Mouse (Mus musculus) myocyte (in vitro differentiated cells): ENCODE results near the gene Spock1. TPM values are rescaled to one million over a fixed set of nuclear protein-coding genes. Genes with fewer than 3 reads are reported as not detected.

Source experiments
- H3K27me3 ChIP-seq: one replicate; pipeline ENCODE4 v1.6.1; 2011; ENCODE audit not compliant: control insufficient read depth, insufficient read depth, insufficient read length
- H3K36me3 ChIP-seq: one replicate; pipeline ENCODE4 v1.6.1; 2011; ENCODE audit not compliant: control insufficient read depth, insufficient read depth
- H3K4me2 ChIP-seq: one replicate; pipeline ENCODE4 v1.6.1; 2011; ENCODE audit warnings: low read depth, control low read depth
- H3K4me3 ChIP-seq: one replicate; pipeline ENCODE4 v1.5.1; 2011; ENCODE audit warnings: mild to moderate bottlenecking, control low read depth, moderate library complexity
- H3K79me2 ChIP-seq: one replicate; pipeline ENCODE4 v1.6.1; 2011; ENCODE audit not compliant: control insufficient read depth, insufficient read depth
- H3ac ChIP-seq: one replicate; pipeline ENCODE4 v1.6.1; 2011; ENCODE audit not compliant: control insufficient read depth, insufficient read length
- CEBPB ChIP-seq: IDR thresholded peaks from 2 replicates; pipeline ENCODE4 v1.6.1; 2011; ENCODE audit warnings: mild to moderate bottlenecking, moderate library complexity; ENCODE audit not compliant: poor library complexity, insufficient read depth, severe bottlenecking
- E2F4 ChIP-seq: IDR thresholded peaks from one replicate; pipeline ENCODE4 v1.6.1; 2011; ENCODE audit warnings: mild to moderate bottlenecking, control low read depth, moderate library complexity; ENCODE audit not compliant: insufficient read depth
- MAX ChIP-seq: IDR thresholded peaks from one replicate; pipeline ENCODE4 v1.6.1; 2011; ENCODE audit warnings: low read depth, mild to moderate bottlenecking, control low read depth
- MYOD1 ChIP-seq, 3 experiments: IDR thresholded peaks; one replicate each; pipeline ENCODE4 v1.6.1; 2011; ENCODE audit warnings: control low read depth in 2 of 3, low read depth in 2 of 3, mild to moderate bottlenecking in 2 of 3, moderate library complexity in 1 of 3; ENCODE audit not compliant: insufficient read length in 2 of 3, control insufficient read depth in 1 of 3
- MYOG ChIP-seq, 3 experiments: IDR thresholded peaks; one replicate each; pipeline ENCODE4 v1.6.1; 2011; ENCODE audit warnings: control low read depth in 2 of 3, low read depth in 2 of 3, mild to moderate bottlenecking in 2 of 3; ENCODE audit not compliant: insufficient read length in 2 of 3, control insufficient read depth in 1 of 3, insufficient read depth in 1 of 3
- POLR2A ChIP-seq: IDR thresholded peaks from one replicate; pipeline ENCODE4 v1.6.1; 2011; ENCODE audit warnings: low read depth, mild to moderate bottlenecking, control low read depth, moderate library complexity; ENCODE audit not compliant: insufficient read length
- POLR2AphosphoS2 ChIP-seq: IDR thresholded peaks from one replicate; pipeline ENCODE4 v1.6.1; 2011; ENCODE audit warnings: low read depth, control low read depth; ENCODE audit not compliant: insufficient read length
- REST ChIP-seq: IDR thresholded peaks from one replicate; pipeline ENCODE4 v1.6.1; 2011; ENCODE audit warnings: mild to moderate bottlenecking, control low read depth, moderate library complexity; ENCODE audit not compliant: insufficient read depth, insufficient read length
- SRF ChIP-seq: IDR thresholded peaks from one replicate; pipeline ENCODE4 v1.6.1; 2011; ENCODE audit warnings: low read depth; ENCODE audit not compliant: control insufficient read depth, insufficient read length
- TCF12 ChIP-seq: IDR thresholded peaks from one replicate; pipeline ENCODE4 v1.6.1; 2011; ENCODE audit warnings: mild to moderate bottlenecking, control low read depth; ENCODE audit not compliant: poor library complexity, insufficient read depth, severe bottlenecking
- TCF3 ChIP-seq: IDR thresholded peaks from one replicate; pipeline ENCODE4 v1.6.1; 2011; ENCODE audit warnings: low read depth, control low read depth; ENCODE audit not compliant: insufficient read length
- USF1 ChIP-seq: IDR thresholded peaks from one replicate; pipeline ENCODE4 v1.6.1; 2011; ENCODE audit warnings: low read depth, mild to moderate bottlenecking, control low read depth, moderate library complexity
- polyA plus RNA-seq: library from polyadenylated mRNA; unstranded; fragments of >200 nt; fragmentation: generic; extraction: Trizol; gene quantifications from one replicate; pipeline ENCODE4 v1.2.1, GENCODE M21; 2012; ENCODE audit warnings: missing spikeins

Spock1 gene
- polyA plus RNA-seq, 1 experiment = 0.19 TPM

- Histone ChIP-seq H3K36me3 (no peaks in the 10 kb centered on the region), H3K27me3 (no peaks in the 10 kb centered on the region), H3K4me3 (no peak overlapping the region), H3ac (no peak overlapping the region), H3K79me2 (no peaks in the 10 kb centered on the region), H3K4me2 (no peak overlapping the region)
- TF ChIP-seq MYOG (IDR thresholded peaks at IDR 0.05; ENCODE audit: control insufficient read depth in 1 of 3, insufficient read depth in 1 of 3, insufficient read length in 2 of 3, low read depth in 2 of 3) (no peak), MAX (no peak), E2F4 (no peak), CEBPB (no peak), TCF3 (no peak), SRF (no peak)
Observed at GRCm38 (mm10) chr13:57611326-57612171, 296.6 kb downstream of the Spock1 start.

DNA sequence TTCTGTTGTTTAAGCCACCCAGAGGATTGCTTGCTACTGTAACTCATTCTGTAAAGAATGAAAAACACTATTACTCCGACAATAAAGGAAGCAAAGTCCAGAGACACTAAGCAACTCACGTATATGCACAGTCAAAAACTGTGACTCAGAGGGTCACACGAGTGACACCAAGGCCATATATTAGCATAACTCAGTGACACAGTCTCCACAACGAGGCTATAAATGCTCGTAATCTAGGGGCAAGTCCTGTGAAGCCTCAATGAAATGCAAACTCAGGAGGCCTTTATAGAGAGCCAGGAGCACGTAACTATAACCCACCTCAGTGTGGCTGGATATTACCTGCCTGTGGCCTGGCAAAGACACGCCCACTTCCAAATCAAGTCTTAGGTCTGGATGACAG lies 298.2 kb downstream of the Spock1 start:
- H3K79me2 ChIP-seq = no peaks in the 10 kb centered on the region
- no peak overlapping the region for H3K4me3 ChIP-seq
- no peaks in the 10 kb centered on the region for H3K36me3 ChIP-seq
- no peak for TF ChIP-seq SRF
- no peak for TF ChIP-seq TCF12
- no peak for TF ChIP-seq TCF3
- TF ChIP-seq CEBPB = no peak
- TF ChIP-seq MYOG (IDR thresholded peaks at IDR 0.05; ENCODE audit: control insufficient read depth in 1 of 3, insufficient read depth in 1 of 3, insufficient read length in 2 of 3, low read depth in 2 of 3) = no peak
- TF ChIP-seq POLR2AphosphoS2 = no peak
- no peak for TF ChIP-seq E2F4
- TF ChIP-seq MYOD1 (IDR thresholded peaks at IDR 0.05; ENCODE audit: control insufficient read depth in 1 of 3, insufficient read length in 2 of 3, low read depth in 2 of 3) = no peak
- TF ChIP-seq USF1 = no peak
- TF ChIP-seq REST = no peak
- no peak for TF ChIP-seq POLR2A
- no peak for TF ChIP-seq MAX
- H3K4me2 ChIP-seq = no peak overlapping the region
- H3ac ChIP-seq = no peak overlapping the region
- no peaks in the 10 kb centered on the region for H3K27me3 ChIP-seq

DNA sequence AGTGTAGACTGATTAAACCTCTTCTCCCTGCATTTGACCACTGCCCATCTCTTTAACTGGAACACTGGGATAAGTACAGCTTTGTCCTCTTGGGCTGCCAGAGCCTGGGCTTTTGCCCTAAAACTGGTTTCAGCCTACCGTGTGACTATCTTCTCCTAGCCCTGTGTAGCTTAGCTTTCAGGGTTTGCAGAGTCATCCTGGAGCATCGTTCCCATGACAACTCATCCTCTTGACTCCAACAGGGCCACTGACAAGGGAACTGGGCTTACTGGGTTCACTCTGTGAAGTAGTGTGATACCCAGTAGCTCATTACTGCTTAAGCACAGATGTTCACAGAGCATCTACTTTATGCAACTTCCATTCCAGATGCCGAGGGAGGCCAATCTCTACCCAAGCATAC lies 303.7 kb downstream of the Spock1 start:
- H3K79me2 ChIP-seq = no peaks in the 10 kb centered on the region
- H3ac ChIP-seq = no peak overlapping the region
- no peaks in the 10 kb centered on the region for H3K36me3 ChIP-seq
- no peak for TF ChIP-seq SRF
- no peak for TF ChIP-seq MYOD1 (IDR thresholded peaks at IDR 0.05; ENCODE audit: control insufficient read depth in 1 of 3, insufficient read length in 2 of 3, low read depth in 2 of 3)
- no peak for TF ChIP-seq TCF3
- no peak for TF ChIP-seq USF1
- TF ChIP-seq MAX = no peak
- TF ChIP-seq MYOG (IDR thresholded peaks at IDR 0.05; ENCODE audit: control insufficient read depth in 1 of 3, insufficient read depth in 1 of 3, insufficient read length in 2 of 3, low read depth in 2 of 3) = no peak
- TF ChIP-seq E2F4 = no peak
- TF ChIP-seq TCF12 = no peak
- no peak for TF ChIP-seq REST
- no peak for TF ChIP-seq CEBPB
- TF ChIP-seq POLR2A = no peak
- no peak overlapping the region for H3K4me2 ChIP-seq
- no peak overlapping the region for H3K4me3 ChIP-seq
- H3K27me3 ChIP-seq = no peaks in the 10 kb centered on the region

GRCm38 (mm10) chr13:57603226-57603625 lies 304.9 kb downstream of the Spock1 start:
- TF ChIP-seq SRF = no peak
- TF ChIP-seq MYOD1 (IDR thresholded peaks at IDR 0.05; ENCODE audit: control insufficient read depth in 1 of 3, insufficient read length in 2 of 3, low read depth in 2 of 3) = no peak
- TF ChIP-seq E2F4 = no peak
- no peak for TF ChIP-seq MYOG (IDR thresholded peaks at IDR 0.05; ENCODE audit: control insufficient read depth in 1 of 3, insufficient read depth in 1 of 3, insufficient read length in 2 of 3, low read depth in 2 of 3)
- no peak for TF ChIP-seq USF1
- no peak for TF ChIP-seq CEBPB
- no peak overlapping the region for H3K4me2 ChIP-seq
- no peaks in the 10 kb centered on the region for H3K27me3 ChIP-seq
- H3ac ChIP-seq = no peak overlapping the region
- no peaks in the 10 kb centered on the region for H3K79me2 ChIP-seq
- H3K4me3 ChIP-seq = no peak overlapping the region
- H3K36me3 ChIP-seq = no peaks in the 10 kb centered on the region

GRCm38 (mm10) chr13:57595761-57596051 lies 312.4 kb downstream of the Spock1 start:
- Histone ChIP-seq H3K79me2 (no peaks in the 10 kb centered on the region), H3ac (no peak overlapping the region), H3K4me3 (no peak overlapping the region), H3K36me3 (no peaks in the 10 kb centered on the region), H3K27me3 (no peaks in the 10 kb centered on the region), H3K4me2 (no peak overlapping the region)
- no peak for TF ChIP-seq CEBPB
- no peak for TF ChIP-seq E2F4
- TF ChIP-seq USF1 = no peak
- TF ChIP-seq REST = no peak
- TF ChIP-seq MYOD1 (IDR thresholded peaks at IDR 0.05; ENCODE audit: control insufficient read depth in 1 of 3, insufficient read length in 2 of 3, low read depth in 2 of 3) = no peak
- TF ChIP-seq POLR2A = no peak
